Comparison of ENCODE assay signal across 25 mouse cellular contexts in the genomic region with DNA sequence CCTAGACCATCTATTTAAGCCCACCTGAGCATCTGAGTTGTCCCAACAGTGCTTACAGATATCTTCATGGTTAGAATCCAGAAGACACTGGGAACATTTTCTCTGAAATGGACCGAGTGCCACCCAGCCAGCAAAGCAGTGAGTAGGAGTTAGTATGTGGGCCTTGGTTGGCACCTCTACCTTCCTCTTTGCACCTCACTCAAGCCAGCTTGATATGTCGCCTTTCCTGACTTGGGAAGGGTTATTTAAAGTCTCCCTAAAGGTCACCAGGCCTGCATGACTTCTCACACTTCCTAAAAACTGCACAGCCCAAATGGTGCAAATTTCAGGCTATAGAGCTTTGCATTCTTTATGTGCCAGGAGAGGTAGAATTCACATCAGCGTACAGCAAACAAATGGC.
DNase-seq lines count a peak whose midpoint lies in the region; ATAC-seq and TF ChIP-seq lines count a peak whose summit lies in the region.
"Had no signal": no experiment of that assay in that cellular context is flagged by ENCODE, and none has a peak within 500 bp of the region (broad histone marks: within the 10 kb centered on the region; RNA-seq: fewer than 3 reads in every experiment).

No protein-coding gene starts in this region.

- no peak overlapping the region for H3K4me2 ChIP-seq in forebrain, embryonic 16.5 days (ENCODE audit: low read length)
- H3K4me2 ChIP-seq: embryonic facial prominence, embryonic 13.5 days; heart, embryonic 15.5 days; kidney, embryonic 15.5 days; liver, embryonic 11.5 days had no signal

- peak; percentile 53; the same call in 1 of the 2 replicates for ATAC-seq in cerebellum, adult (ENCODE audit: insufficient number of reproducible peaks, low FRiP score, low TSS enrichment)
- ATAC-seq in forebrain, embryonic 16.5 days: no peak
- ATAC-seq: activated CD4-positive, CD25-positive, alpha-beta regulatory T cell, adult 4 months; forebrain, embryonic 14.5 days; hindbrain, embryonic 16.5 days; intestine, embryonic 16.5 days; midbrain, embryonic 16.5 days; Patski had no signal

- no peaks in the 10 kb centered on the region for H3K9me3 ChIP-seq in forebrain, embryonic 16.5 days (ENCODE audit: control insufficient read depth, low read length)
- H3K9me3 ChIP-seq: embryonic facial prominence, embryonic 13.5 days; heart, embryonic 15.5 days; kidney, embryonic 15.5 days had no signal

- no peak for TF ChIP-seq CTCF in left cerebral cortex, adult 2 months (IDR thresholded peaks at IDR 0.05)

- 77% methylated on average over 3 of the region's 3 CpGs for WGBS in forebrain, embryonic 16.5 days

- H3K4me3 ChIP-seq in left cerebral cortex, adult 2 months: no peak overlapping the region
- H3K4me3 ChIP-seq in forebrain, embryonic 16.5 days (replicated peaks; ENCODE audit: low read length): no peak overlapping the region
- H3K4me3 ChIP-seq: embryonic facial prominence, embryonic 13.5 days; heart, adult 2 months; heart, embryonic 15.5 days; kidney, embryonic 15.5 days had no signal

- no peak for DNase-seq in cerebellum, postnatal 10 days
- peak in 1 of 2 experiments; percentile 20 for DNase-seq in left cerebral cortex, adult 2 months (ENCODE audit: extremely low spot score in 1 of 2, low spot score in 2 of 2)
- no peak for DNase-seq in left cerebral cortex, postnatal 4 days
- peak; percentile 21 for DNase-seq in ES-CJ7 (ENCODE audit: low read depth, low spot score)
- DNase-seq in cerebellum, adult 9-11 months: peak; percentile 31
- DNase-seq in kidney, postnatal 10 days: no peak
- DNase-seq: adrenal gland, postnatal 25 days; gastrocnemius, postnatal 14 days; heart, adult 2 months; lung, adult 18-20 months; lung, postnatal 36 days; thymus, adult 18-20 months; thymus, postnatal 4 days had no signal

- H3K27ac ChIP-seq in left cerebral cortex, adult 2 months: peak overlapping the region; percentile 66
- no peak overlapping the region for H3K27ac ChIP-seq in forebrain, embryonic 16.5 days (ENCODE audit: low read length)
- H3K27ac ChIP-seq: embryonic facial prominence, embryonic 13.5 days; heart, adult 2 months; heart, embryonic 15.5 days; kidney, embryonic 15.5 days had no signal

- no peaks in the 10 kb centered on the region for H3K4me1 ChIP-seq in forebrain, embryonic 16.5 days (replicated peaks; ENCODE audit: control insufficient read depth, insufficient read depth, low read length)
- H3K4me1 ChIP-seq: embryonic facial prominence, embryonic 13.5 days; heart, embryonic 15.5 days had no signal

- intact Hi-C loops in left cerebral cortex, adult 2 months (cut with DNase I): loop anchor here (5.0 kb wide), 1 partner anchor 398 kb away; no protein-coding TSS in a partner anchor
- intact Hi-C loops in left cerebral cortex, postnatal 4 days (cut with DNase I): loop anchor here (10.0 kb wide), 1 partner anchor 540 kb away; no protein-coding TSS in a partner anchor

- H3K9ac ChIP-seq in forebrain, embryonic 16.5 days (replicated peaks; ENCODE audit: low read depth, low read length): no peak overlapping the region
- H3K9ac ChIP-seq: embryonic facial prominence, embryonic 13.5 days; heart, embryonic 15.5 days; kidney, embryonic 15.5 days had no signal

- H3K36me3 ChIP-seq in forebrain, embryonic 16.5 days (ENCODE audit: control insufficient read depth, insufficient read depth): no peaks in the 10 kb centered on the region
- H3K36me3 ChIP-seq: embryonic facial prominence, embryonic 13.5 days; heart, embryonic 15.5 days; kidney, embryonic 15.5 days had no signal

- no peaks in the 10 kb centered on the region for H3K27me3 ChIP-seq in forebrain, embryonic 16.5 days (replicated peaks; ENCODE audit: control insufficient read depth, insufficient read depth, low read length)
- H3K27me3 ChIP-seq: embryonic facial prominence, embryonic 13.5 days; heart, embryonic 15.5 days; kidney, embryonic 15.5 days had no signal

Comparison
In these comparisons a context has a peak if more than half of its experiments do, and no peak if none do; other contexts are left out.
1. DNase-seq: peak in ES-CJ7 (single experiment) and cerebellum, adult 9-11 months (single experiment); none in cerebellum, postnatal 10 days (0 of 2), left cerebral cortex, postnatal 4 days (single experiment) and kidney, postnatal 10 days (single experiment).